ENCODE assay signal across 17 mouse cellular contexts in the genomic region with DNA sequence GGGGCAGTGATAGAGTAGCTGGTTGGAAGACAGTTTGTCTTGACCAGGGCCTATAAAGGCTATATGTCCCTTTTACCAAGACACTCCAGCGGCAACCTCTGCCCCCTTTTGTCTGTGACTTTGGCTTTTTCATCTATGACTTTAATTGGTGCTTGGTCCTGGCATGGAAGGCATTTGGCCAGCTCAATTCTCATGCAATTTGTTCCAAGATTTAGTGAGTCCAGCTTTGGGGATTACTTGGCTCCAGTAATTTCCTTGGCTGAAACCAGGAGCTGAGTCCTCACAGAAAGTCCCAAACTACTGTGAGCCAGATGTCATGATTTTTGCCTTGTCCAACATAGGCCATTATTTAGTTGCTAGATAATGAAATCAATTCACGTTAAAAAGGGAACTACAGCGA.
DNase-seq lines count a peak whose midpoint lies in the region.
"Had no signal": no experiment of that assay in that cellular context is flagged by ENCODE, and none has a peak within 500 bp of the region (broad histone marks: within the 10 kb centered on the region; RNA-seq: fewer than 3 reads in every experiment).

No protein-coding gene starts in this region.

- intact Hi-C loops in gastrocnemius, postnatal 36 days (cut with DNase I): no loop called here

- DNase-seq in cerebellum, adult 11-12 months: peak; percentile 26
- DNase-seq in cerebellum, adult 11 months: no peak
- DNase-seq in gastrocnemius, adult 18-20 months (ENCODE audit: low spot score): peak; percentile 36
- DNase-seq in gastrocnemius, postnatal 36 days: no peak
- DNase-seq in heart, adult 9 months (ENCODE audit: low spot score in 2 of 2): peak; percentile 3 to 10
- DNase-seq in heart, postnatal 4 days: no peak
- peak; percentile 49 for DNase-seq in brain, adult 2 months (ENCODE audit: low read depth, low spot score)
- no peak for DNase-seq in thymus, postnatal 4 days
- DNase-seq: kidney, adult 9 months; kidney, postnatal 10 days; layer of hippocampus, postnatal 36 days; liver; lung, adult 2 months; lung, postnatal 10 days; right cerebral cortex, postnatal 25 days; spleen, adult 18-20 months; thymus, postnatal 14 days had no signal

Comparison
In these comparisons a context has a peak if more than half of its experiments do, and no peak if none do; other contexts are left out.
1. DNase-seq: peak in cerebellum, adult 11-12 months (single experiment), gastrocnemius, adult 18-20 months (single experiment), heart, adult 9 months (2 of 2) and brain, adult 2 months (single experiment); none in cerebellum, adult 11 months (single experiment), gastrocnemius, postnatal 36 days (0 of 2), heart, postnatal 4 days (single experiment) and thymus, postnatal 4 days (single experiment).